Mouse (Mus musculus) myocyte (in vitro differentiated cells): ENCODE data around the gene Pde6c.

Source experiments
- CEBPB ChIP-seq: IDR thresholded peaks from 2 replicates; pipeline ENCODE4 v1.6.1; 2011; ENCODE audit warnings: mild to moderate bottlenecking, moderate library complexity; ENCODE audit not compliant: poor library complexity, insufficient read depth, severe bottlenecking
- MAX ChIP-seq: IDR thresholded peaks from one replicate; pipeline ENCODE4 v1.6.1; 2011; ENCODE audit warnings: low read depth, mild to moderate bottlenecking, control low read depth
- MYOD1 ChIP-seq, 3 experiments: IDR thresholded peaks; one replicate each; pipeline ENCODE4 v1.6.1; 2011; ENCODE audit warnings: control low read depth in 2 of 3, low read depth in 2 of 3, mild to moderate bottlenecking in 2 of 3, moderate library complexity in 1 of 3; ENCODE audit not compliant: insufficient read length in 2 of 3, control insufficient read depth in 1 of 3
- POLR2A ChIP-seq: IDR thresholded peaks from one replicate; pipeline ENCODE4 v1.6.1; 2011; ENCODE audit warnings: low read depth, mild to moderate bottlenecking, control low read depth, moderate library complexity; ENCODE audit not compliant: insufficient read length
- POLR2AphosphoS2 ChIP-seq: IDR thresholded peaks from one replicate; pipeline ENCODE4 v1.6.1; 2011; ENCODE audit warnings: low read depth, control low read depth; ENCODE audit not compliant: insufficient read length
- SRF ChIP-seq: IDR thresholded peaks from one replicate; pipeline ENCODE4 v1.6.1; 2011; ENCODE audit warnings: low read depth; ENCODE audit not compliant: control insufficient read depth, insufficient read length
- TCF12 ChIP-seq: IDR thresholded peaks from one replicate; pipeline ENCODE4 v1.6.1; 2011; ENCODE audit warnings: mild to moderate bottlenecking, control low read depth; ENCODE audit not compliant: poor library complexity, insufficient read depth, severe bottlenecking
- USF1 ChIP-seq: IDR thresholded peaks from one replicate; pipeline ENCODE4 v1.6.1; 2011; ENCODE audit warnings: low read depth, mild to moderate bottlenecking, control low read depth, moderate library complexity

DNA sequence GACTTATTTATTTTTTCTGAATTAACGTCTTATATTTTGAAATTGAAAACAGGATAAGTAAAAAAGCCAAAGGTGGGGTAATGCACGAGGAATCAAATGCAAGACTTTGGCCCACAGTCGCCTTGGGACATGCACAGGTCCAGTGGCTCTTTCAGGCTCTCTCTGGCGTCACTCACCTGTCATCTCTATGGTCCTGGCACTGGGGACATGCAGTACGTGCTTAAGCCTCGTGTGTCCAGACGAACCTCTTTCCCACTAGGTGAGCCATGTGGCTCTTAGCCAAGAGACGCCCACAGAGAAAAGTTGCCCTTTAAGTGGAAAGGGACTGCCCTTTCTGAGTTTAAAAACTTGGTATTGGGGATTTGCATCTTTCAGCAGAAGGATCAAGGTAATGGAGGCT lies 43.2 kb upstream of the Pde6c start:
- no peak for TF ChIP-seq MAX
- no peak for TF ChIP-seq CEBPB
- TF ChIP-seq TCF12: no peak
- no peak for TF ChIP-seq MYOD1 (IDR thresholded peaks at IDR 0.05; ENCODE audit: control insufficient read depth in 1 of 3, insufficient read length in 2 of 3, low read depth in 2 of 3)
- TF ChIP-seq POLR2A: no peak
- TF ChIP-seq USF1: no peak
- no peak for TF ChIP-seq SRF
- TF ChIP-seq POLR2AphosphoS2: no peak
